Mouse (Mus musculus) T-helper 2 cell (primary cell): ENCODE data around the gene Mad1l1.

Experiments used
- in situ Hi-C: fragments of 300-600 bp; cut with MboI, MseI; formaldehyde crosslinking; loops from one replicate; pipeline ENCODE4 v1.15.1; 2025; ENCODE audit warnings: high pct_unique_total_duplicates

Gene Mad1l1

GRCm38 (mm10) chr5:140331615-140332512, 10.5 kb upstream of the Mad1l1 start, which contains the start of gene Mrm2:
TSS of gene Mrm2 (minus strand) at chr5:140331898.
- in situ Hi-C loops: loop anchor here (10.0 kb wide), 1 partner anchor 63 kb away; no protein-coding TSS in a partner anchor

DNA sequence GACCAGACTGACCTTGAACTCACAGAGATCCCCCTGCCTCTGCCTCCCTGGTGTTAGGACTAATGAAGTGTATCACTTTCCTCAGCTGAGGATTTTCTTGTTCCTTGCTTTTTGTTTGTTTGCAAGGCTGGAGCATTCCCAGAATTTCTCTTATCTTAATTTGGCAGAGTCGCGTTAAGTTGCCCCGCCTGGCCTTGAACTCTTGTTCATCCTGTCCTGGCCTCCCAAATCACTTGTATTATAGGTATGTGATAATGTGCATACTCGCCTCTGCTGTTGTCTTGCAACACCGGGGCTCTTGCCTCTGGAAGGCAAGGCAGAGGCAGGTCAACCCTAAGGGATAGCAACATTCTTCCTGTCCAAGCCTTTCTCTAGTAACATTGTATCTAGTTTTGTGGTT, 2.7 kb upstream of the Mad1l1 start:
- in situ Hi-C loops: no loop called here

DNA sequence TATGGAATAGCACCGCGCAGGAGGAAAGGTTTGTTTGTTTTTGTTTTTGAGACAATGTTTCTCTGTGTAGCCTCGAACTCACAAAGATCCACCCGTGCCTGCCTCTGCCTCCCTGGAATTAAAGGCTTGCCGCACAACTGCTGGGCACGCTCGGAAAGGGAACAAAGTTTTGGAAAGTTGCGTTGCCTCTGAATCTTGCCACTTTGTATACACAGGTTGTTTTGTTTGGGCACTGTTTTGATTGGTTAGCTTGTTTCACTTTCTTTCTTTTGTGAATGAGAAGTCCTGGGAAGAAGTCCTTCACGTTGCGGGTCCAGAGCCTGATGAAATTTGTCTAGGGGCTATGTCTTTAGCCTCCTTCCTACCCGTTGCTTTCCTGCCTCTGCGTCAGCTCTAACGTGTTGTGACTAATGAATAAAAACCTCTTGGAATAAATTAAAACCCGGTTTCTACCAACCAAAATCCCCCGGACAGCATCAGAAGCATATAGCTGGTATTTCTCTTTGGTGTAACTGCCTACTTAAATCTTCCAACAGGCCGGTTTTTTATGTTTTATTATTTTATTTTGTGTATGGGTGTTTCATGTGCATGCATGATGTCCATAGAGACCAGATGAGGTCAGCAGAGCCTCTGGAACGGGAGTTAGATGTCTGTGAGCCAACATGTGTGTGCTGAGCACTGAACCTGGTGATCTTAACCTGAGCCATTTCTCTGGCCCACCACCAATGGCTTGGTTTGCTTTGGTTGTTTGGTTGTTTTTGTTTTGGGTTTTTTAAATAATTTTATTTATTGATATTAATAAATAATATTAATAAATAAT, 614 bp upstream of the Mad1l1 start:
- in situ Hi-C loops: no loop called here

- in situ Hi-C loops: no loop called here
These were observed 4.6 kb downstream of the Mad1l1 start for GRCm38 (mm10) chr5:140316716-140317115.

DNA sequence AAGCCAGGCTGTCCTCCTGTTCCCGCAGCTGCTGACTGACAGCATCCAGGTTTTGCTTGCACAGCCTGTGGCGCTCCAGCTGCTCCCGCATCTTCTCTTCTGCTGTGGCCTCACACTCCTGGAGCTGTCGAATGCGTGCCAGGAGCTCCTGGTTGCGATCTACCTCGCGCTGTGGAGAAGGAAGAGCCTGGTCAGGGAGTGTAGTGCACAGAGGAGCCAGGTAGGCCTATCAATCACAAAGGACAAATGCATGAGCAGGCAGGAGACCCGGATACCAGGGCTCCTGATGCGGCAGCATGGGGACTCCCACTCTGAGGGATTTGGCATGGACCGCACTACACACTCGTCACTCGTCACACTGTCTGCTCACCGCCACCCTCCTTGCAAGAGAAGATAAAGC, 13.8 kb downstream of the Mad1l1 start:
- in situ Hi-C loops: no loop called here

DNA sequence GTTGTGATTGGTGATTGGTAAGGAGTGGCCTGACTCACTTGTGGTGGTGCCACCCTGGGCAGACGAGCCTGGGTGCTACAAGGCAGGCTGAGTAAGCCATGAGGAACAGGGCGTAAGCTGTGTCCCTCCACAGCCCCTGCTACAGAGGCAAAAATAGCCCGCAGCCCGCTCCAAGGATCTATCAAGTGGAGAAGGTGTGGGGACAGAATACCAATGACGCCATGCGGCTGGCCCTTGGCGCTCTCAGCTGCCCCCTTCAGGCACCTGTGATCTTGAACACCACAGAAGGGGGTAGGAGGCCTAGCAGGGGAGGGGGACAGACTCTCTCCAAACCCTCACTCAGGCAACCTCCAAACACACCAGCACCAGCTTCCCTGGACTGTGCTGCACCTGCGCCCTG, 15.3 kb downstream of the Mad1l1 start:
- in situ Hi-C loops: no loop called here

DNA sequence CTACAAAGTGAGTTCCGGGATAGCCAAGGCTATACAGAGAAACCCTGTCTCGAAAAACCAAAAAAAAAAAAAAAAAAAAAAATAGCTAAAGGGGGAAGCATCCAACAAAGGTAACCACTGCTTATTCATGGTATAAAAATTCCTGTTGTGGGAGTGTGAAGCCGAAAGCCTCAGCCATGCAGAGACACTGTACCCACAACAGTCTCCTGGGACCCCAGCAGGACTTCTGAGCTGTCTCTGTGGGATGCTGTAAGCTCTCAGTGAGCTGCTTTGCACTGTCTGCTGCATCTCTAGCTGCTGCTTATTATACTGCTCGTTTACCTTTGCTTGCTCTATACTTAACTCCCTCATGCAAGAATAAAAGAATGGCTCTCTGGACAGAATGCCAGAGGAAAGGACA, 23.1 kb downstream of the Mad1l1 start:
- in situ Hi-C loops: no loop called here

- in situ Hi-C loops: loop anchor here (5.0 kb wide), 1 partner anchor 55 kb away; no protein-coding TSS in a partner anchor
These were observed 29.2 kb downstream of the Mad1l1 start for GRCm38 (mm10) chr5:140292152-140292551.

DNA sequence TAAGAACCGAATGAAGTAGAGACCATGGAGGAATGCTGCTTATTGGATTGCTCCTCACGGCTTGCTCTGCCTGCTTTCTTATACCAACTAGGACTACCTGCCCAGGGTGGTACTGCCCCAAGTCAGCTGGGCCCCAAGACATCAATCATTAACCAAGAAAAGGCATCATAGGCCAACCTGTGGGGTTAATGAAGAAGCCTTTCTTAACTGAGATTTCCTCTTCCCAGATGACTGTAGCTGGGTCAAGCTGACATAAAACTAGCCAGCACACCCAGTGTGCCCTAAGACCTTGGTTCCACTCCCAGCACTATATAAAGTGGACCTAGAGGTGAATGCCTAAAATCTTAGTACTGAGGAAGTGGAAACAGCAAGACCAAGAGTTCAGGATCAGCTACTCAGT, 32.2 kb downstream of the Mad1l1 start:
- in situ Hi-C loops: loop anchor here (5.0 kb wide), 1 partner anchor 347 kb away; no protein-coding TSS in a partner anchor

- in situ Hi-C loops: loop anchor here (5.0 kb wide), 1 partner anchor 346 kb away; no protein-coding TSS in a partner anchor
These were observed 33.1 kb downstream of the Mad1l1 start for GRCm38 (mm10) chr5:140288287-140288686.

DNA sequence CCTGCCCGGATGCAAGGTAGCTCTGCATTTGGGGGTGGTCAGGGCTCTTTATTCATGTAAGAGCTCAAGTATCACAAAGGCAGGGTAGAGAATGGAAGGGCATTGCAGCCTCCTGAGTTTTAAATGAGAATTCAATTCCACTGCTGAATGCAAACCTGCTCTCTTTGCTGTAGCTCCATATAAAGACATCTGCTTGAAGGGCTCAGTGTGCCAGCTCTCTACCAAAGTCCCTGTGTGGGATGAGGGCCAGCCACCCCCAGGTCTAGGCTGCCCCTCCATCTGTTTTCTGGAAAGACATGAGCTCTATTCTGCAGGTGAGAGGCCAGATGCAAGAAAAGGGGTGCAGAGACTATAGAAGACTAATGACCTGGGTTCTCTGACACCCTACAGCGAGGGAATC, 36.6 kb downstream of the Mad1l1 start:
- in situ Hi-C loops: loop anchor here (5.0 kb wide), 1 partner anchor 342 kb away; no protein-coding TSS in a partner anchor

GRCm38 (mm10) chr5:140284011-140284410, 37.3 kb downstream of the Mad1l1 start:
- in situ Hi-C loops: no loop called here

- in situ Hi-C loops: no loop called here
These were observed 38.5 kb downstream of the Mad1l1 start for GRCm38 (mm10) chr5:140282900-140283299.

GRCm38 (mm10) chr5:140282376-140282775, 39.0 kb downstream of the Mad1l1 start:
- in situ Hi-C loops: no loop called here

GRCm38 (mm10) chr5:140280205-140280604, 41.1 kb downstream of the Mad1l1 start:
- in situ Hi-C loops: no loop called here

GRCm38 (mm10) chr5:140276779-140277178, 44.6 kb downstream of the Mad1l1 start:
- in situ Hi-C loops: no loop called here

- in situ Hi-C loops: no loop called here
These were observed 50.2 kb downstream of the Mad1l1 start for GRCm38 (mm10) chr5:140270976-140271685.

GRCm38 (mm10) chr5:140268396-140268795, 53.0 kb downstream of the Mad1l1 start:
- in situ Hi-C loops: no loop called here

GRCm38 (mm10) chr5:140267061-140267460, 54.3 kb downstream of the Mad1l1 start:
- in situ Hi-C loops: no loop called here

DNA sequence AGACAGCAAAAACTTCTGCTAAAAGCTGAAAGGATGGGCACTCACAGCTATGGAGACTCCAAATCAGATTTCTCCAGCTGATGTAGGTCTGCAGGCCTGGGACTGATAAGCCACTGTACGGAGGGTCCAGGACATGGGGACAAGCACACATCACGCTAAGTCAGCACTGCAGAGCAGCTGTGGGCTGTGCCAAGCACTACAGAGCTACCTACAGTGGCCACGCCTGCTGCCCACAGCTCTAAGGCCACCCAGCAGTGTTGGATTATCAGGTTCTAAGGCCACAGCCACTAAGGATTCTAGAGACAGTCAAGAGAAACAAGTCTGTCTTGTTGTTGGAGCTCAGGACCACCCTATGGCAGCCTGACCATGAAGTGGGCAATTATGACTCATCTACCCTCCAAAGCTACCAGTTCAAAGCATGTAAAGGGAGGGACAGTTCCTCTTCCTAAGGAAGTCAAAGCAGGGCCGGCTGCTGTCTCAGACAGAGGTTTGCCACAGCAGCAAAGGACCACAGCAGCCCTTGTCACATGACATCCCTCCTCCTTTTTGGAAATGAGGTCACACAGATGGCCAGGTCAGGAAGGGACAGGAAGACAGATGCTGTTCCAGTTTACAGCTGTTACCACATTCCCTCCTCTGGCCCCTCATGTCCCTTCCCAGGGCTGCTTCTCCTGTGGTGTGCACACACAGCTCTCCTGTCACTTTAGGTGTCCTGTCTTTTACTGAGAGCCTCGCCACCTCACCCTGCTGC, 56.4 kb downstream of the Mad1l1 start:
- in situ Hi-C loops: no loop called here
